Mouse (Mus musculus) erythroblast, embryonic 14.5 days (primary cell): ENCODE measurements around the gene Spag7. TPM values are rescaled to one million over a fixed set of nuclear protein-coding genes. Genes with fewer than 3 reads are reported as not detected.
A peak's percentile ranks its signal among the peaks of the same experiment; 100 is the strongest.

Experiments used
- H3K27me3 ChIP-seq: 2 replicates; pipeline ENCODE4 v1.6.1; 2012; ENCODE audit warnings: inconsistent platforms; ENCODE audit not compliant: control insufficient read depth
- H3K36me3 ChIP-seq: 2 replicates; pipeline ENCODE4 v1.6.1; 2012; ENCODE audit warnings: mild to moderate bottlenecking, inconsistent platforms; ENCODE audit not compliant: control insufficient read depth
- H3K4me1 ChIP-seq: 2 replicates; pipeline ENCODE4 v1.6.1; 2012; ENCODE audit warnings: inconsistent platforms; ENCODE audit not compliant: control insufficient read depth
- H3K4me3 ChIP-seq: replicated peaks from 2 replicates; pipeline ENCODE3; 2012; ENCODE audit warnings: moderate library complexity, mild to moderate bottlenecking, inconsistent platforms
- H3K9me3 ChIP-seq: 2 replicates; pipeline ENCODE4 v1.6.1; 2012; ENCODE audit warnings: low read length, inconsistent platforms, mixed read lengths; ENCODE audit not compliant: control insufficient read depth
- GATA1 ChIP-seq: IDR thresholded peaks from 2 replicates; pipeline ENCODE4 v1.6.1; 2012; ENCODE audit warnings: low read length, inconsistent platforms, mixed read lengths
- TAL1 ChIP-seq: IDR thresholded peaks from 3 replicates; pipeline ENCODE4 v1.6.1; 2012; ENCODE audit warnings: low read length, inconsistent platforms, mixed read lengths
- polyA plus RNA-seq: library from polyadenylated mRNA; stranded (reverse); fragments of >175 nt; gene quantifications from 2 replicates; pipeline ENCODE4 v1.2.3, GENCODE M21; 2012

The Spag7 gene
- polyA plus RNA-seq, 1 experiment, result 18.1 TPM

DNA sequence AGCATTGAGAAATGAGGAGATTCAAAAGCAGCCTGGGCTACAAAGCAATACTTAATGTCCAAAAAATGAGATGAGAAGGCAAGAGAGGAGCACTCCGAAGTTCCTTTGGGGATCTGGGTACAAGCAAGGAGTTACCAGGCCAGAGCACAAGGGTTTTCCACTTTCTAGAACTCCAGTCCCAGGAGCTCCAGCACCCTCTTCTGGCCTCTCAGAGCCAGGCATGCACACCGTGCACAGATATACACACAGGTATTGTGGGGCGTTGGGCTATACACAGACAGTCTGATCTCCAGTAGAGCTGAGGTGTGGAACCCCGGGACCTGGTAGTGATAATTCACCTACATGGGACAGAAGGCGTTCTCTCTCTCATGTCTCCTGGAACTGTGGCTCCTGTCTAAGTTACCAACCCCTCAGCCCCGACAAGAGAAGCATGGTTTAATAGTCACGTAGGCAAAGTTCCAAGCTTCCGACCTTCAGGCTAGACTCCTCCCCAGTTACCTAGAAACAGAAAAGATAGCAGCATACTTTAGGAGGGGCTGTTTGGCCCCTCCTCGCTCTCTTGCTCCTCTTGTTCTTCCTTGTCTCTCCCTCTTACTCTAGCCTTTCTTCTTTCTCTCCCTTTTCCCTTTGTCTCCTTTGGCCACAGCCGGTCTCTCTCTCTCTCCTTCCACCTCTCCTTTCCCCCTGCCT lies 46.0 kb downstream of the Spag7 start:
- Histone ChIP-seq H3K27me3 (no peaks in the 10 kb centered on the region), H3K4me1 (peaks cover 13% of the 10 kb centered on the region), H3K4me3 (no peak overlapping the region), H3K36me3 (no peaks in the 10 kb centered on the region), H3K9me3 (no peaks in the 10 kb centered on the region)
- no peak for TF ChIP-seq TAL1

DNA sequence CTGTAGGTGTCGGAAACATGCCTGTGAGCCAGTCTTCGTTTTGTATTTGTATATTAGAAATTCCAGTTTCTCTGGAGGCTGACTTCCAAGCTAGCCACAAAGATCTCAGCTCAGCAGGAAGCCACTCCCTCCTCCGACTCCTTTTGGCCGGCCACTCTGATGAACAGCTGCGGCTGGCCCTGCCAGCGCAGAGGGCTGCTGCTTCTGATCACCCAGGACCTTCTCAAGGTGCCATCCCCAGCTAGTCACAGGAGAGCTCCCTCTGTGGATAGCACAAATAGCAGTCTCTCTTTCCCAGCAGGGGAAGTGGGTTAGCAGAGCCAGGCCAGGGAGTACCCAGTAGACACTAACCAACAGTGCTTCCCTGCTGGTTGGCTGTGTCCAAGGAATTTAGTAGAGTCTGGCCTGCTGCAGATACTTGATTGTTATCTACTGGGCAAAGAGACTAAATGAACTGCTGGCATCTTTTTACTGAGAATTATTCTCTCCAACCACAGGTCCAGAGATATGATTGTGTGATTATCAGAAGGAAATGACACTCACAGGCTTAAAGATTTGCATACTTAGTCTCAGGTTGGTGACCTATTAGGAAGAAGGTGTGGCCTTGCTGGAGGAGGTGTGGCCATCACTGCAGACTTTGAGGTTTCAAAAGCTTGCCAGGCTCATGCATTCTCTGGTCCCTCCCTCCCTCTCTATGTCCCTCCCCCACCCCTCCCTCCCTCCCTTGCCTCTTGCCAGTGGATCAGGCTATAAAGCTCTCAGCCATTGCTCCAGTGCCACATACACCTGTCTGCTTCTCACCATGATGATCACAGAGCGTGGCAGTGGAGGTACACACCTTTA lies 47.0 kb downstream of the Spag7 start:
- TF ChIP-seq GATA1, result no peak
- no peak for TF ChIP-seq TAL1
- H3K4me1 ChIP-seq, result peaks cover 13% of the 10 kb centered on the region
- no peak overlapping the region for H3K4me3 ChIP-seq
- no peaks in the 10 kb centered on the region for H3K27me3 ChIP-seq
- no peaks in the 10 kb centered on the region for H3K9me3 ChIP-seq
- no peaks in the 10 kb centered on the region for H3K36me3 ChIP-seq

DNA sequence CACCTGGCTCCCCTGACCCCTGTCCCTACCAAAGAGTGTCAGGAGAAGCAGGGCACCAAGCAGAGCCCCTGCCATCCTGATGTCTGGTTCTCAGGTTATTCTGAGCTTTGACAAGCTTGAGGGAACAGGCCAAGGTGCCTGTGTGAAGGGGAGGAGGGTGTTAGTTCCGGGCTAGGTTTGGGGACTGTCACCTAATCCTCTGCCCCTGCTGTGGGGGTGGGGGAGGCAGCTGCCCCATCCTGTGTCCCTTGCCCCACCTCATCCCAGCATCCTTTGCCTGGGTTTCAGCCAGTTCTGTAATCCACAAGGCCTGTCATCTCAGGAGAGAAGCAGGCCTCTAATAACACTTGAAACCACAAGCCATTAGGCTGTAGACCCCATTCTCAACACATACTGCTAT lies 50.1 kb downstream of the Spag7 start, which contains the start of gene Chrne:
TSS of gene Chrne (minus strand) at position 116 of the 400 bp plus-strand sequence.
- Histone ChIP-seq H3K9me3 (no peaks in the 10 kb centered on the region), H3K4me3 (no peak within 1 kb of the TSS), H3K36me3 (no peaks in the 10 kb centered on the region), H3K27me3 (peaks cover 7% of the 10 kb centered on the region), H3K4me1 (peaks cover 28% of the 10 kb centered on the region)
- TF ChIP-seq GATA1, result no peak
- no peak for TF ChIP-seq TAL1

DNA sequence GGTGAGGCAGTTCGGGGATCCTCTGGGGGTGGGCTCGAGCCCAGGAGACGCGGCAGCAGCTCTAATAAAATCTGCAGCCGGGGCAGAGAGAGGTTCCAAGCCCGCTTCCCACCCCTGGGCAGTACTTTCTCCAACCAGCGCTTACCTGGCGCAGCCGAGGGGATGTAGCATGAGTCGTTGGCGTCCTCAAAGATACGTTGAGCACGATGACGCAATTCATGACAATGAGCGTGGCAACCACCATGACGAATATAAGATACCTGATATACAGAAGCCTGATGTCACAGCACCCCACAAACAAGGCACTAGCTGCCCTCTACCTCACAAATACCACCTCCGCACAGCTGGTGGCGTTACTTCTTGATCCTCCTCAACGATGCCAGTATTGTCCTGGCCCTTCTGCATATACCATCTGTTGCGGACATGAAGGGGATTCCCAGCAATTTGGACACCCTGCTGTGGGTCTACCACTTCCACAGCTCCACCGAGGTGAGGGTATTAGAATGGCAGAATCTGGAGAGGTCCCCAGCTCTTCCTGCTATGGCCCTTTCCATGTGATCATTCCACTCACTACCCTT lies 53.6 kb downstream of the Spag7 start, which contains the start of gene 4930544D05Rik:
TSS of gene 4930544D05Rik (plus strand) at position 333 of the 578 bp plus-strand sequence.
- TF ChIP-seq GATA1, result no peak
- no peak for TF ChIP-seq TAL1
- Histone ChIP-seq H3K4me3 (peak within 1 kb of the TSS; percentile 61), H3K27me3 (peaks cover 7% of the 10 kb centered on the region), H3K4me1 (peaks cover 21% of the 10 kb centered on the region), H3K9me3 (no peaks in the 10 kb centered on the region), H3K36me3 (peaks cover 22% of the 10 kb centered on the region)

DNA sequence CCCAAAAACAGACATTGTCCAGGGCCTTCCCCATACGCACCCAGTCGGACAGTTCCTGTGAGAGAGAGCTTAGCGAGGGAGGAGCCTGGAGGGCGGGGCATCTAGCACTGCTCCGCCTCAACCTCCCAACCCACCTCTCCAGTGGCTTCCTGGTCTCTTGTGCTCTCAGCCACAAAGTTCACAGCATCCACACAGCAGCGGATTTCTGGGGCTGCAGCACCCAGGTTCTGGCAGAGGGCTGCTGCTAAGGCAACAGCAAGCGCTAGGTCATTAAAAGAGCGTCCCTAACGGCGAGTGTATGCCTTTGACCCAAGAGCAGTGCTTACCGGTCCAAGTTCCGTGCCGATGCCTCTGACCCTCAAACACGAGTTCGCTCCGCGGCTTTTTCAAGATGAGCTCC lies 54.1 kb downstream of the Spag7 start:
- Histone ChIP-seq H3K9me3 (no peaks in the 10 kb centered on the region), H3K4me1 (peaks cover 21% of the 10 kb centered on the region), H3K27me3 (peaks cover 7% of the 10 kb centered on the region), H3K4me3 (peak overlapping the region; percentile 61), H3K36me3 (peaks cover 26% of the 10 kb centered on the region)
- no peak for TF ChIP-seq GATA1
- TF ChIP-seq TAL1, result no peak

Other genes starting within 250 kb of the Spag7 start
- gene Arrb2, start 236.8 kb downstream of the Spag7 start, polyA plus RNA-seq, result 7.9 and 11.5 TPM in 2 replicates
- gene Med11, start 217.5 kb downstream of the Spag7 start, polyA plus RNA-seq, result 1.1 and 2.3 TPM in 2 replicates
- 0.02 TPM in 1 of 2 replicates, not detected in the other for gene Zmynd15, start 210.0 kb downstream of the Spag7 start, polyA plus RNA-seq
- gene Cxcl16, start 209.4 kb downstream of the Spag7 start, polyA plus RNA-seq, result not detected in 2 replicates
- not detected in 2 replicates for gene Tm4sf5, start 164.2 kb downstream of the Spag7 start, polyA plus RNA-seq
- not detected in 2 replicates for gene Vmo1, start 154.8 kb downstream of the Spag7 start, polyA plus RNA-seq
- gene Gltpd2, start 150.2 kb downstream of the Spag7 start, polyA plus RNA-seq, result 0.10 TPM in 1 of 2 replicates, not detected in the other
- gene Psmb6, start 144.0 kb downstream of the Spag7 start, polyA plus RNA-seq, result 27.3 and 29.9 TPM in 2 replicates
- not detected in 2 replicates for gene Gm40193, start 136.5 kb downstream of the Spag7 start, polyA plus RNA-seq
- gene Pld2, start 129.4 kb downstream of the Spag7 start, polyA plus RNA-seq, result 0.01 TPM in 1 of 2 replicates, not detected in the other
- 1.1 and 1.2 TPM in 2 replicates for gene Mink1, start 106.5 kb downstream of the Spag7 start, polyA plus RNA-seq
- gene 4930544D05Rik, start 53.6 kb downstream of the Spag7 start, polyA plus RNA-seq, result not detected in 2 replicates
- gene Chrne, start 50.2 kb downstream of the Spag7 start, polyA plus RNA-seq, result 0.06 TPM in 1 of 2 replicates, not detected in the other
- gene Gp1ba, start 30.3 kb downstream of the Spag7 start, polyA plus RNA-seq, result 0.12 TPM in 2 replicates
- gene Rnf167, start 22.2 kb downstream of the Spag7 start, polyA plus RNA-seq, result 24.0 and 33.2 TPM in 2 replicates
- 2.2 and 2.4 TPM in 2 replicates for gene Slc25a11, start 21.9 kb downstream of the Spag7 start, polyA plus RNA-seq
- gene Pfn1, start 14.8 kb downstream of the Spag7 start, polyA plus RNA-seq, result 240 and 308 TPM in 2 replicates
- gene Eno3, start 12.2 kb downstream of the Spag7 start, polyA plus RNA-seq, result 0.74 and 0.78 TPM in 2 replicates
- 0.30 and 0.36 TPM in 2 replicates for gene Camta2, start 18.7 kb upstream of the Spag7 start, polyA plus RNA-seq
- not detected in 2 replicates for gene Inca1, start 30.7 kb upstream of the Spag7 start, polyA plus RNA-seq
- gene Kif1c, start 31.1 kb upstream of the Spag7 start, polyA plus RNA-seq, result 0.31 and 0.32 TPM in 2 replicates
- 0.04 TPM in 1 of 2 replicates, not detected in the other for gene Zfp3, start 94.8 kb upstream of the Spag7 start, polyA plus RNA-seq
- not detected in 2 replicates for gene Scimp, start 143.2 kb upstream of the Spag7 start, polyA plus RNA-seq
- gene Rabep1, start 175.4 kb upstream of the Spag7 start, polyA plus RNA-seq, result 0.37 and 0.42 TPM in 2 replicates